Mouse (Mus musculus): ENCODE measurements around the gene Olfr313.

Gene Olfr313

DNA sequence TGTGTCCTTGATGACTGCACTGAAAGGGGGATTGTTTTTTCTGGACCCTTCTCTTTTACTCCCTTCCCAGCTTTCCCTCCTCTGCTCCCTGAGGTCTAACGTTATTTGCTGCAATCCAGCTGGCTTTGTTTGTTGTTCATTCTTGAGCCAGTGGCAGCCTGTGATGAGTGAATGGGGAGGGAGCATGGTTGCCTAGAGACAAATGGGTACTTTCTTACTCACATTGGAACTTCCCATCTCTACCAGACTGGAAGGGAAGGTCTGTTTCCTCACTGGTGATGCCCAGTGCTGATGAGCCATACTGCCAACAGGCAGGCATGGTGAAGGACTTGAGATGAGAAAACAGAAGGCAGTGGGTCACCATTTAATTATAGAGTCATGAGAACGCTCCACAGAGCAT, 34.9 kb downstream of the Olfr313 start:
- no peak for DNase-seq (ENCODE audit: low spot score)

DNA sequence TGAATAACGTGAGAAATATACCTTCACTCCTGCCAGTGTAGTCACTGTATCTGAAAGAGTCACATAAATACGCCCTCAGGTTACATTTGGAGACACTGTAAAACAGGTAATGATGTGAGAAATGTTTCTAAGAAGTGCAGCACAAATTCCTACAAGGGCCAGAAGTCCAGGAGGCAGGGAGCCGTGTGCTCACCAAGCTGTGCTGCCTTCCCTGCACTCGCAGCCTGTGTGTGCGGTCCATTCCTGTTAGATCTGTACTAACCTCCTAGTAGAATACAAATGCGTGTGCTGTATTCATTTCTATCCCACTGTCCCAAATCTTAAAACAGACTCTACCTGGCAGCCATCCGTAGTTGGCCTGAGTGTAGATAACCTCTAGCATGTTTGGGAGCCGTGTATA, 45.9 kb downstream of the Olfr313 start:
- no peak for DNase-seq (ENCODE audit: low spot score)

DNA sequence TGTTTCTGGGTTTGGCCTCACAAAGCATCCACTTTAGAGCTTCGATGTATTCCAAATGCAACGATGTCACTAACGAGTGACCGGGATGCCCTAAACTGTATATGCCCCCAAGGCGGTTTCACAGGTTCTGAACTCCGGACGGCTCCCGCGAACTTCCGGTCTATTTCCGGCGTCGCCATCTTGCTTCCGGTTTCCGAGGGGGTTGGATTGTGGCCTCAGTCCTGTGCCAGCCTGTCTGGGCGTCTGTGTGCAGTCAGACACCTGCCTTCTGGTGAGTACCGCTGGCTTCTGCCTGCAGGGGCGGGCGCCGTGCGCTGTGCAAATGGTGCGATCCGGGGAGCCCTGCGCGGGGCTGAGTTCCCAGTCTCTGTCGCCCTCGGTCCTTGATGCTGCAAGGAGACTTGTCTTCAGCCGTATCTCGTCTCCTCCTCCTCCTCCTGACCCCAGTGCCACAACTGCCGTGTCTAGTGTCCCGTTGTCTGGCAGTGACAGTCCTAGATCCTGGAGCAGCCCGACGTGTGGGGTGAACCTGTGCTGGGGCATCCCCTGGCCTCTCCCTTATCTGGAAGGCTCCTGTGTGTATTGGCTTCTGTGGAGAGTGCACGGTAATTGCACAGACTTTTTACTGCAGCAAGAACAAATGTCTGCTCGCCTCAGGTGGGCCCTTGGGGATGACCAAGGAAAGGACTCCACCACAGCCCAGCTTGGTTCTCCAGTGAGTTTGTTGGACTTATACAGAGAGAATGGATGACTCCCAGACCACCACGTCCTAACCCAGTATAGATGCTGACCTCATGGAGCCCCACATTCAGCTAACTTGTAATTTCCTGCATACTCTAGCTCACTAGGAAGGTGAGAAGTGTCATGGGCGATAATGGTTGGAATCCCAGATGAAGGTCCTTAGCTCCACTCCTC, 52.5 kb downstream of the Olfr313 start, which contains the start of gene 2810021J22Rik:
Gene 2810021J22Rik, plus strand, starts transcription at position 178 of the 915 bp plus-strand sequence.
- peak; percentile 84 for DNase-seq (ENCODE audit: low spot score)

DNA sequence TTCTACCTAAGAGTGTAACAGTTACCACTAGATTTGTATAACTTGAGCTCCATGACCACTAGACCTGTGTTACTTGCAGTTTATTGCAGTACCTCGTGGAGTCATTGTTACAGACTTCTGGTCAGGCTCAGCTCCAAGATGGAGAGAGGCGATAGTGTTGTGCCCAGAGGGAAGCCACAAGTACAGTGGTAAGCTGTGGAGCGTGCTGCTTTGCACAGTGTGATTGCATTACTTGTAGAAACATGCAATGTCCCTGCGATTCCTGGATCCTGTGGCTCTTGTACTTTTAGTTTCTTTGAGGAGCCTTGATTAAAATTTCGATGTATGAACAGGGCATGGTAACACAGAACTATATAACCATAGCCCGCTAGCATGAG, 53.1 kb downstream of the Olfr313 start:
- DNase-seq (ENCODE audit: low spot score), result peak; percentile 22
